Mouse (Mus musculus) lung, adult 18-20 months (tissue): ENCODE results near the gene Ddx19a.
A peak's percentile ranks its signal among the peaks of the same experiment; 100 is the strongest.
"Not testable (repeated sequence)": the region's sequence is repeated elsewhere in the genome, so short reads cannot be mapped to it uniquely, and the experiment has no call there.

Experiments
- DNase-seq, 2 experiments: peaks; one replicate each; pipeline ENCODE4 v3.0.0; 2022; ENCODE audit warnings: mixed read lengths in 2 of 2

Gene Ddx19a

DNA sequence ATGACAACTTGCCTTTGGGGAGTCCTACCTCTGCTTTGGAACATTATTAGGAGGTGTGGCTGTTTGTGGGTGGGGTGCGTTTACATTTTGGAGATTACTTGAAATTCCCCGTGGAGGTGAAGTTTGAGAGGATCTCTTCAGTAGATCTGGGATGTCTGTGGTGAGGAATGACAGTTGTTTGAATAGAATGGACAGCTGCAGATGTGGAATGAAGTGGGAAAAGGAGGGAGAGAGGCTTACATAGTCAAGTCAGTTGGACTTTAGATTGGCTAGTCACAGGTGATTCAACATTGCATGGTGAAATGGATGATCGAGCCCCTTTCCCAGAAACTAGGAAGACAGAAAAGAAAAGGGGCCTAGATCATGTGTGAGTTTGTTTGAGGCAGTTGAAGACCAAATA lies 65.2 kb downstream of the Ddx19a start:
- DNase-seq, result no peak

DNA sequence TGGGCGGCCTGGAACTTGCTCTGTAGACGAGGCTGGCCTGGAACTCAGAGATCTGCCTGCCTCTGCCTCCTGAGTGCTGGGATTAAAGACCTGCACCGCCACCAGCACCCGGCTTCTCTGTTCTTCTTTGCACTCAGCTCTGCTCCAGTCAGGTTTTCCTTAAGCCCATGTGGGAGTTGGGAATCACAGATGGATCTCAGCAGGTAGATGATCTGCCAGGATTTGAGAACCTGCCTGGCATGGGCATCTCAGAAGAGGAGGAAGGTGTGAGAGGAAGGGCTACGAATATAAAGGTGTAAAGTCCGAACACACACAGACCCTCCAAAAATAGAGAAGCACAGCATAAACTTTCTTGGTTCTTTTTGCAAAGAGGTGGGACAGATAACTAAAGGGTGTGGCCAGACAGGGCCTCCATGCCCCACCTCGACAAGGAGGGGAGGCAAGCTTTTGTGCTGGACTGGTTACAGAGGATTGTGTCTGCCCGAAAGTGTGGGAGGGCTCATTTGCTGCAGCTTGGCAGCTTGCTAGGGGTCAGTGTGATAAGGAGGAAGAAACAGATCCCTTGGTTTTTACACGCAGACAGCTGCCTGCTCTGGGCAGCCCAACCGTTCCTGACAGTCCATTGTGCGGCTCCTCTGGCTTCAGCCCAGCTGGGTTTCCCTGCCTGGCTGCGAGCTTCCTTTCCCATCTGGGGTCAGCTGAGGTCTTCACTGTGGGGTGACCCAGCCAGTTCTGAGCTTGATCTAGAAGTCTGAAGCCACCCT lies 66.2 kb downstream of the Ddx19a start:
- DNase-seq, result peak; percentile 74 to 82

DNA sequence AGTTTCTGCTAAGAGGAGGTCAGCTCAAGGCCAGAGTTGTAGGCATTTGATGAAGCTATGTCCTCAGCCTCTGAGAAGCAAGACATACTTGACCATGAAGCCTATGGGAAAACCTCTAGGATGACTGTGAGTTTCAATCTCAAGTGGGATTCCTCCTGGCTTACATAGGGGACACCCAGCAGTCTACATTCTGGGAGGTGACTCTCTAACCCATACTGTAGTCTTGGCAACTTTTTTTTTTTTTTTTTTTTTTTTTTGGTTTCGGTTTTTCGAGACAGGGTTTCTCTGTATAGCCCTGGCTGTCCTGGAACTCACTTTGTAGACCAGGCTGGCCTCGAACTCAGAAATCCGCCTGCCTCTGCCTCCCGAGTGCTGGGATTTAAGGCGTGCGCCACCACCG lies 67.9 kb downstream of the Ddx19a start:
- not testable (repeated sequence) for DNase-seq

DNA sequence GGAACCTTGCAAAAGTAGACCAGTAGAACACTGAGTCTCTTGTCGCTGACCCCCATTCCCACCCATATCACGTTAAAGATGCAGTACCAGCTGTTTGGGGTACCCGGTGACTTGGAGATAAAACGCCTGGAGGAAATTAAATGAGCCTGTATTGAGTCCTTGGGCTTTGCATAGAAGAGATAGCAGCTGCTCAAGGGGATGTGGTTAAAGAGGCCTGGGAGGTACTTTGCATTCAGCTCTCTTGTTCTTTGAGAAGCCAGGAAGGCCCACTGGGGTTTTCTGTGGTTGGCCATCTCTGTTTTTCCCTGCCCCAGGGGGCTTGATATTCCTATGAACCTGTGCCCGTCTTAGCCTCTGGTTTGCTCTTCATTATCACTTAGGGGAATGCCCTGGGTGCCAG lies 68.5 kb downstream of the Ddx19a start:
- DNase-seq, result no peak

DNA sequence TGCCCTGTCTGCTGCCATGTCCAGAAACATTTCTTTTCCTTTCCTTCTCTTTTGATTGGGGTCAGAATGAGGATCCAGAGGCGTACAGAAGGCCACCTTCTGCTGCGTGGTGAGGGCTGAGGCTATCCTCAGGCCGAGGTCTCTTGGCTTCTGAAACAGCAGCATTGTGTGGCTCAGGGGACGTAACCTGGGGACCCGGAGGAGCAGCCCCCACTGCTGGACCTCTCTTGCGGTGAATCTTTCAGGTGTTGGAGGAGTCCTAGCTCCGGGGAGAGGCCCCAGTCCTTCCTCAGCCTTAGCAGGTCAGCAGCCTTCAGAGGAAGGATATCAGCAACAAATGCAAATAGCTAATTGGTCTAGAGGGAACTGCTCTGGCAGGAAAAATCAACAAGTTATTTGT lies 69.2 kb downstream of the Ddx19a start:
- DNase-seq, result no peak

DNA sequence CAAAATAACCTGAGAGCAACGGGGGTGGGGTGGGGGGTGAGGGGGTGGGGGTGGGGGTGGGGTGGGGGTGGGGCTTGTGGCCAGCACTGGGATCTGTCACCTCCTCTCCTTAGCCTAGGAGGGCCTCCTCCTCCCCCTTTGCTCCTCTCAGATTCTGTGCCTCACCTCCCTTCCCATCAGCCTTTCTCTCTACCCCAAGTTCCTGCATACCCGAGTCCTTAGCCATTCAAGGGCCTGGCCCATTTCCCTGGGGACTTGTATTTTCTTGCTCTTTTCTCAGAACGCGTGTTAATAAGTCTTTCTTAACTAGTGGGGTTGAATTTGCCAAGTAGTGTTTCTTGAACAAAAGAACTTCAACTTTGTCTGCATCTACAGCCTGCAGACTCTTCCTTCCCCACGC lies 70.9 kb downstream of the Ddx19a start:
- DNase-seq, result no peak

DNA sequence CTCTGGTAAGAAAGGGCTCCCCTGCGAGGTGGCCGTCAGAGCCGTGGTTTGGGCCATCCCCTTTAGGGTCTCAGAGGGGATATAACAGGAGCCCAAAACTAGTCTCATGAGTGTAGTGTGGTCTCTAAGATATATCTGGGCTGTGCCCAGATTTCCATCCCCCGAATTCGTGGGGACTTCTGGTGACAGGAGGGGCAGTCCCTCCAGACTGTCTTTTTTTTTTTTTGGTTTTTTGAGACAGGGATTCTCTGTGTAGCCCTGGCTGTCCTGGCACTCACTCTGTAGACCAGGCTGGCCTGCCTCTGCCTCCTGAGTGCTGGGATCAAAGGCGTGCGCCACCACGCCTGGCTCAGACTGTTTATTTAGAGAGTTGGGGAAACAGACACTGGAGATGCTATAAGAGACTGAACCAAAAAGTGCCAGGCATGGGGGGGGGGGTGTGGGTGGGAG lies 71.9 kb downstream of the Ddx19a start:
- no peak for DNase-seq
